Mouse (Mus musculus) liver, embryonic 14.5 days (tissue): ENCODE results near the gene Gas1.

Experiments used
- CTCF ChIP-seq: IDR thresholded peaks from 2 replicates; pipeline ENCODE4 v1.5.1; 2016; ENCODE audit warnings: antibody characterized with exemption, low read depth, control low read depth
- EP300 ChIP-seq: IDR thresholded peaks from 2 replicates; pipeline ENCODE4 v1.6.1; 2016; ENCODE audit warnings: antibody characterized with exemption, low read depth

- no peak for TF ChIP-seq CTCF
- no peak for TF ChIP-seq EP300
Measured at GRCm38 (mm10) chr13:60148235-60148634, 28.9 kb downstream of the Gas1 start.
